Mouse (Mus musculus) MEL (cell line): ENCODE results near the gene Psmb4. TPM values are rescaled to one million over a fixed set of nuclear protein-coding genes. Genes with fewer than 3 reads are reported as not detected.

Experiments
- DNase-seq: peaks from one replicate; pipeline ENCODE4 v3.0.0; 2011; ENCODE audit warnings: low read depth, low spot score
- H3K27ac ChIP-seq: 2 replicates; pipeline ENCODE4 v1.5.1; 2012; ENCODE audit warnings: low read depth, mild to moderate bottlenecking, control low read depth, low read length, moderate library complexity; ENCODE audit not compliant: control insufficient read depth
- H3K27me3 ChIP-seq, 2 experiments: fragments of 150-350 bp in 1 of 2; sonication (generic) in 1 of 2; 2 replicates each; pipeline ENCODE4 v1.6.1; 2012; ENCODE audit warnings: low read length in 2 of 2, mild to moderate bottlenecking in 2 of 2, improper control_type of control experiment in 1 of 2, moderate library complexity in 1 of 2; ENCODE audit not compliant: insufficient read depth in 2 of 2, control insufficient read depth in 1 of 2
- H3K36me3 ChIP-seq, 2 experiments: 2 replicates each; pipeline ENCODE4 v1.6.1; 2012 to 2014; ENCODE audit warnings: low read length in 2 of 2, improper control_type of control experiment in 1 of 2, inconsistent platforms in 1 of 2, mild to moderate bottlenecking in 1 of 2; ENCODE audit not compliant: insufficient read depth in 2 of 2, control insufficient read depth in 1 of 2
- H3K4me1 ChIP-seq, 2 experiments: fragments of 150-350 bp in 1 of 2; sonication (generic) in 1 of 2; 2 replicates each; pipeline ENCODE4 v1.6.1; 2012; ENCODE audit warnings: low read length in 2 of 2, improper control_type of control experiment in 1 of 2, mild to moderate bottlenecking in 1 of 2; ENCODE audit not compliant: insufficient read depth in 2 of 2, control insufficient read depth in 1 of 2
- H3K4me3 ChIP-seq, 2 experiments: fragments of 150-350 bp in 1 of 2; sonication (generic) in 1 of 2; 2 replicates each; pipeline ENCODE4 v1.5.1; 2012; ENCODE audit warnings: low read depth in 2 of 2, low read length in 2 of 2, mild to moderate bottlenecking in 2 of 2, moderate library complexity in 2 of 2, control low read depth in 1 of 2, improper control_type of control experiment in 1 of 2; ENCODE audit not compliant: control insufficient read depth in 1 of 2, insufficient read depth in 1 of 2
- H3K79me2 ChIP-seq: 2 replicates; pipeline ENCODE4 v1.6.1; 2012; ENCODE audit warnings: mild to moderate bottlenecking, low read length, moderate library complexity; ENCODE audit not compliant: control insufficient read depth, poor library complexity, insufficient read depth
- H3K9ac ChIP-seq: 2 replicates; pipeline ENCODE4 v1.6.1; 2012; ENCODE audit warnings: low read depth, mild to moderate bottlenecking, control low read depth, low read length, moderate library complexity; ENCODE audit not compliant: control insufficient read depth, poor library complexity, severe bottlenecking
- H3K9me3 ChIP-seq: fragments of 150-350 bp; sonication (generic); replicated peaks from 2 replicates; pipeline ENCODE4 v1.6.1; 2012; ENCODE audit warnings: mild to moderate bottlenecking, low read length, improper control_type of control experiment, moderate library complexity; ENCODE audit not compliant: insufficient read depth
- BHLHE40 ChIP-seq: IDR thresholded peaks from 2 replicates; pipeline ENCODE4 v1.6.1; 2012; ENCODE audit warnings: low read depth, mild to moderate bottlenecking, inconsistent platforms, low read length, improper control_type of control experiment, borderline replicate concordance
- CHD1 ChIP-seq: IDR thresholded peaks from 2 replicates; pipeline ENCODE4 v1.6.1; 2012; ENCODE audit warnings: low read depth, mild to moderate bottlenecking, inconsistent platforms, low read length, improper control_type of control experiment
- CHD2 ChIP-seq: IDR thresholded peaks from 2 replicates; pipeline ENCODE4 v1.6.1; 2011; ENCODE audit warnings: low read length, improper control_type of control experiment
- CTCF ChIP-seq, 3 experiments: IDR thresholded peaks in 2 of 3; conservative IDR thresholded peaks in 1 of 3; 2 replicates each; pipeline ENCODE4 v1.5.1; 2011 to 2012; ENCODE audit warnings: low read length in 3 of 3, low read depth in 2 of 3, mild to moderate bottlenecking in 2 of 3, improper control_type of control experiment in 1 of 3, inconsistent platforms in 1 of 3, mixed read lengths in 1 of 3, moderate library complexity in 1 of 3; ENCODE audit not compliant: control insufficient read depth in 1 of 3, insufficient read depth in 1 of 3, poor library complexity in 1 of 3, severe bottlenecking in 1 of 3
- E2F4 ChIP-seq: IDR thresholded peaks from 2 replicates; pipeline ENCODE4 v1.6.1; 2011; ENCODE audit warnings: low read depth, low read length, improper control_type of control experiment, borderline replicate concordance
- ELF1 ChIP-seq: IDR thresholded peaks from 2 replicates; pipeline ENCODE4 v1.6.1; 2014; ENCODE audit warnings: low read depth, mild to moderate bottlenecking, inconsistent platforms, low read length, improper control_type of control experiment, moderate library complexity
- EP300 ChIP-seq, 2 experiments: IDR thresholded peaks; 2 replicates each; pipeline ENCODE4 v1.6.1; 2011; ENCODE audit warnings: improper control_type of control experiment in 2 of 2, low read length in 2 of 2, low read depth in 1 of 2, mild to moderate bottlenecking in 1 of 2
- ETS1 ChIP-seq: IDR thresholded peaks from 2 replicates; pipeline ENCODE4 v1.6.1; 2012; ENCODE audit warnings: low read depth, mild to moderate bottlenecking, inconsistent platforms, low read length, improper control_type of control experiment, moderate library complexity
- GABPA ChIP-seq: IDR thresholded peaks from 2 replicates; pipeline ENCODE4 v1.6.1; 2012; ENCODE audit warnings: low read depth, mild to moderate bottlenecking, inconsistent platforms, low read length, improper control_type of control experiment, moderate library complexity
- GATA1 ChIP-seq: IDR thresholded peaks from 2 replicates; pipeline ENCODE4 v1.6.1; 2011; ENCODE audit warnings: low read depth, low read length, improper control_type of control experiment
- KAT2A ChIP-seq: conservative IDR thresholded peaks from 2 replicates; pipeline ENCODE4 v1.6.1; 2012; ENCODE audit warnings: low read depth, low read length, improper control_type of control experiment, inconsistent platforms
- MAZ ChIP-seq: IDR thresholded peaks from 2 replicates; pipeline ENCODE4 v1.6.1; 2012; ENCODE audit warnings: low read depth, mild to moderate bottlenecking, inconsistent platforms, low read length, improper control_type of control experiment
- MEF2A ChIP-seq: IDR thresholded peaks from 2 replicates; pipeline ENCODE4 v1.6.1; 2014; ENCODE audit warnings: low read depth, mild to moderate bottlenecking, inconsistent platforms, low read length, improper control_type of control experiment; ENCODE audit not compliant: poor library complexity, insufficient replicate concordance, severe bottlenecking; ENCODE audit errors: extremely low read depth
- MYC ChIP-seq: IDR thresholded peaks from 2 replicates; pipeline ENCODE4 v1.6.1; 2011; ENCODE audit warnings: low read depth, mild to moderate bottlenecking, low read length, improper control_type of control experiment, moderate library complexity
- NELFE ChIP-seq: IDR thresholded peaks from 2 replicates; pipeline ENCODE4 v1.6.1; 2011; ENCODE audit warnings: low read depth, low read length, improper control_type of control experiment
- POLR2A ChIP-seq, 2 experiments: IDR thresholded peaks; 2 replicates each; pipeline ENCODE4 v1.6.1; 2011 to 2012; ENCODE audit warnings: low read length in 2 of 2, mild to moderate bottlenecking in 2 of 2, control low read depth in 1 of 2, improper control_type of control experiment in 1 of 2, low read depth in 1 of 2, moderate library complexity in 1 of 2; ENCODE audit not compliant: control insufficient read depth in 1 of 2, insufficient read depth in 1 of 2, poor library complexity in 1 of 2
- POLR2AphosphoS2 ChIP-seq: IDR thresholded peaks from 2 replicates; pipeline ENCODE4 v1.6.1; 2011; ENCODE audit warnings: low read length, improper control_type of control experiment
- RAD21 ChIP-seq: IDR thresholded peaks from 2 replicates; pipeline ENCODE4 v1.6.1; 2011; ENCODE audit warnings: mild to moderate bottlenecking, low read depth, low read length, improper control_type of control experiment
- SIN3A ChIP-seq: IDR thresholded peaks from 2 replicates; pipeline ENCODE4 v1.6.1; 2012; ENCODE audit warnings: low read length, improper control_type of control experiment, inconsistent platforms
- SMC3 ChIP-seq: IDR thresholded peaks from 2 replicates; pipeline ENCODE4 v1.6.1; 2011; ENCODE audit warnings: low read depth, low read length, improper control_type of control experiment
- TAL1 ChIP-seq: IDR thresholded peaks from 2 replicates; pipeline ENCODE4 v1.6.1; 2012; ENCODE audit warnings: mild to moderate bottlenecking, inconsistent platforms, low read length, moderate library complexity, mixed read lengths
- TBP ChIP-seq: IDR thresholded peaks from 2 replicates; pipeline ENCODE4 v1.8.0; 2011; ENCODE audit warnings: low read depth, low read length, improper control_type of control experiment
- TCF12 ChIP-seq: IDR thresholded peaks from 2 replicates; pipeline ENCODE4 v1.6.1; 2014; ENCODE audit warnings: low read depth, mild to moderate bottlenecking, inconsistent platforms, low read length, improper control_type of control experiment, moderate library complexity
- UBTF ChIP-seq: IDR thresholded peaks from 2 replicates; pipeline ENCODE4 v1.6.1; 2012; ENCODE audit warnings: low read depth, mild to moderate bottlenecking, inconsistent platforms, low read length, improper control_type of control experiment, moderate library complexity, borderline replicate concordance; ENCODE audit not compliant: insufficient read depth
- USF1 ChIP-seq: IDR thresholded peaks from 2 replicates; pipeline ENCODE4 v1.6.1; 2014; ENCODE audit warnings: low read depth, mild to moderate bottlenecking, inconsistent platforms, low read length, improper control_type of control experiment, moderate library complexity
- ZC3H11A ChIP-seq: IDR thresholded peaks from 2 replicates; pipeline ENCODE4 v1.6.1; 2012; ENCODE audit warnings: low read depth, mild to moderate bottlenecking, inconsistent platforms, low read length, improper control_type of control experiment
- polyA plus RNA-seq, 2 experiments: library from polyadenylated mRNA; stranded (reverse) in 1 of 2; unstranded in 1 of 2; fragments of >175 nt in 1 of 2; fragments of >200 nt in 1 of 2; gene quantifications; 2 replicates each; pipeline versions ENCODE4 v1.2.1 to v1.2.4; 2012; ENCODE audit warnings: low replicate concordance in 2 of 2, low read depth in 1 of 2; ENCODE audit not compliant: insufficient read length in 2 of 2, insufficient read depth in 1 of 2, missing spikeins in 1 of 2
- total RNA-seq: library from RNA; depleted of rRNA; stranded (reverse); fragments of 300-350 nt; gene quantifications from 2 replicates; pipeline ENCODE4 v1.2.3, GENCODE M21; 2012

Gene Psmb4
- total and polyA plus RNA-seq, 3 experiments: 826 to 964 (median 890) TPM

GRCm38 (mm10) chr3:94837183-94837890, 49.4 kb downstream of the Psmb4 start, which contains the start of gene Pogz (continued):
- TF ChIP-seq MYC (peak; percentile 74), SMC3 (no peak), GABPA (no peak; the same call in 1 of the 2 replicates), KAT2A (peak; percentile 96), NELFE (peak; percentile 74), MAZ (peak; percentile 98), USF1 (0 out of 2 replicates have a peak, but pooled peaks have one; percentile 28), CHD2 (peak; percentile 86), ELF1 (peak; percentile 92), ETS1 (peak; percentile 68)
- TF ChIP-seq, all 39 proteins: peak for 19

GRCm38 (mm10) chr3:94835396-94835795, 51.4 kb downstream of the Psmb4 start:
- Histone ChIP-seq H3K79me2 (peaks cover 22% of the 10 kb centered on the region), H3K27me3 (no peaks in the 10 kb centered on the region), H3K36me3 (peaks cover 0 to 23% of the 10 kb centered on the region in 2 experiments; a peak in 2 of 4 replicates), H3K9ac (no peak overlapping the region), H3K9me3 (no peaks in the 10 kb centered on the region), H3K27ac (no peak overlapping the region), H3K4me1 (peaks cover 10 to 22% of the 10 kb centered on the region in 2 experiments), H3K4me3 (no peak overlapping the region)
- no peak for DNase-seq
- no peak for TF ChIP-seq CHD1
- no peak for TF ChIP-seq RAD21
- TF ChIP-seq MEF2A: no peak
- TF ChIP-seq GABPA: no peak
- TF ChIP-seq TBP: no peak
- TF ChIP-seq KAT2A: no peak
- TF ChIP-seq SIN3A: no peak
- no peak for TF ChIP-seq CTCF (IDR thresholded peaks at IDR 0.05 in 2 of 3, conservative IDR thresholded peaks at IDR 0.05 in 1 of 3; ENCODE audit: control insufficient read depth in 1 of 3, insufficient read depth in 1 of 3, low read depth in 2 of 3, low read length in 3 of 3, poor library complexity in 1 of 3, severe bottlenecking in 1 of 3)
- TF ChIP-seq POLR2AphosphoS2: no peak
- no peak for TF ChIP-seq E2F4
- no peak for TF ChIP-seq BHLHE40
- no peak for TF ChIP-seq EP300 (IDR thresholded peaks at IDR 0.05; ENCODE audit: low read depth in 1 of 2, low read length in 2 of 2)
- no peak for TF ChIP-seq TAL1
- TF ChIP-seq ZC3H11A: no peak
- no peak for TF ChIP-seq TCF12
- TF ChIP-seq POLR2A (IDR thresholded peaks at IDR 0.05; ENCODE audit: control insufficient read depth in 1 of 2, insufficient read depth in 1 of 2, low read depth in 1 of 2, low read length in 2 of 2, poor library complexity in 1 of 2): no peak
- no peak for TF ChIP-seq UBTF
- TF ChIP-seq GATA1: no peak
